Mouse (Mus musculus) adrenal gland, adult (tissue): ENCODE measurements at regions not wholly inside any gene's neighbourhood (a gene's known extent, or its start where the extent isn't known, plus 50 kb on each side); places are given as distances from the start of the nearest gene placed in this dataset.

ENCODE experiments used
- DNase-seq, 2 experiments: peaks; one replicate each; pipeline ENCODE4 v3.0.0; 2022 to 2023; ENCODE audit warnings: low spot score in 1 of 2; ENCODE audit not compliant: inconsistent age in 2 of 2

DNA sequence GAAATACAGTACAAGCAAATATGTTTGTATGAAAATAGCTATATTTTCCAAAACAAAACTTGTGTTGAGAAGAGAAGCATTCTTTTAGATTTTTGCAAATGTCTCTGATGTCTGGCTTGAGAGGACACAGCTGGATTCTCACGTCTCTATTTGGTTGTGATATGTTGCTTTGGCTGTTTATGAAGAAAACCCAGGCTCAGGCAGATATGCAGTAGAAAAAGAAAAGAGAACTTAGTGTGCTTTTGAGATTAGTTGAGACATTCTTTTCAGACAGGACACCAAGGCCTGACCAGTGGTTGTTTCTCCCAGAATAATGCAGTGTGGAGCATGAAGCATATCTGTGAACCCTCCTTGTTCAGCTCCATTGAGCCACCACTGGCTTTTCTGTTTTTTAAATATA lies 178.8 kb upstream of the Mamld1 start:
- no peak for DNase-seq

DNA sequence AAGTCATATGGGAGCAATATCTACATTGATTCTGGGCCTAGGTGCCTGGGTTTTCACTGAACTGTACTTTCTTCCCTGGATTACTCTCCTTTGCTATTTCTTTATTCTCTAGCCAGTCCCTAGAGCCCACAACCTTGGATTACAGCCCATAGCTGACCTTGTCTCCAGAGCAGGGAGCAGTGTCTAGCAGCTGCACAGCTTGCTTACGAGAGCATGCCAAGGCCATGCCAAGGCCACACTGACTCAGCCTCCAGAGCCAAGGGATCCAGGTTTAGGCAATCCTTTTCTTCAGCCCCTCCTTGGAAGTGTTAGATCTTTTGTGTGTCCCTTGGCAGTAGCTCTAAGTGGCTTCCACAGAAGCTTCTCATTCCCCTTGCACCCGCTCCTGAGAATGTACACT lies 168.7 kb upstream of the Mamld1 start:
- peak; percentile 86 to 93 for DNase-seq

DNA sequence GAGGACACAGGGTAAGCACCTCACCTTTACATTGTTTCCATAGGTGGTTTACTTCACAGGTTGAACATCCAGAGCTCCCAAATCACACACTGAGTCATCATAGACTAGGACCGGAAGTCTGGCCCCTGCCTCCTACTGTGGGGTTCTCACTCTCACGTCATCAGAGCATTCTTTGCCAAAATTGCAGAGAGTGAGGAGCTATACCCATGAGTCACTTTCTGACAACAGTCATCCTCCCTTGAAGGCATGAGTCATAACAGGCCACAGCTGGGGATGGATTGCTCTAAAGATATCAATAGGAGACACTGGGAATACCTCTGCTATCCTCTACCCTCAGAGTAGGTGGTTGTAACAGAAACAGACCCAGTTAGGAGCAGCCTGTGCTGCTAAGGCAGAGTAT lies 166.6 kb upstream of the Mamld1 start:
- DNase-seq, result peak; percentile 73 to 87

DNA sequence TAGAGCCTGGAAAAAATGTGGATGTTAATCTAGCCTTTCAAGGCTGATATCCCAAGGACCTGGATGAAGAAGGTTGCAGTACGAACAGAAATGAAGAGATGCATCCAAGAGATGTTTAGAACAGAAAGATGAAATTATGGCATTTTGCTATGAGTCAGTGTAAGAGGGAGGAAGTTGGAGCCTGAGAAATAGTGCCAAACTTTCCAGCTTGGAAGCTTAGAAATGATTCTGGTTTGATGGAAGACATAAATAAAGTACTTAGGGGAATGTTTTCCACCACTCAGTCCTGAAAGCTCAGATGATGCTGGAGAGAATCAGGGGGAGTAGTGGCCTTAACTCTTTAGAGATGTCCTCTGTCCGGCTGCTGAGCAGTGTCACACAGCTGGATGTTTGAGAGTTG lies 155.5 kb upstream of the Mamld1 start:
- DNase-seq, result no peak

DNA sequence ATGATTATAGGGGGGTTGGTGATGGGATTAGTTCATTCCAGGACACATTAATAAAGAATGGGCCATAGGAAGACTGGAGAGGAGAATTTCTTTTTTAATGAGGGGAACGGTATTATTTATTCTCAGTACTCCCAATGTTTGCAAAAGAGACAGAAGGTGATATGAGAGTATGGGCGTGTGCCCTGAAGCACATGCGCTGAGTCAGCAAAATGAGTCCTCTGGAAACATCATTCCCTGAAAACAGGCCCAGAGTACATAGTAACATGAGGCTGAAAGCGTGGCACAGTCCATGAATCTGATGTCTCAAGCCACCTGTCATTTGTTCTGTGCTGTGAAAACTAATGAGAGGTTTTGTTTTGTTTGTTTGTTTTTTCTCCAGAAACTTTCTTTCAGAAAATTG lies 154.5 kb upstream of the Mamld1 start:
- no peak for DNase-seq

DNA sequence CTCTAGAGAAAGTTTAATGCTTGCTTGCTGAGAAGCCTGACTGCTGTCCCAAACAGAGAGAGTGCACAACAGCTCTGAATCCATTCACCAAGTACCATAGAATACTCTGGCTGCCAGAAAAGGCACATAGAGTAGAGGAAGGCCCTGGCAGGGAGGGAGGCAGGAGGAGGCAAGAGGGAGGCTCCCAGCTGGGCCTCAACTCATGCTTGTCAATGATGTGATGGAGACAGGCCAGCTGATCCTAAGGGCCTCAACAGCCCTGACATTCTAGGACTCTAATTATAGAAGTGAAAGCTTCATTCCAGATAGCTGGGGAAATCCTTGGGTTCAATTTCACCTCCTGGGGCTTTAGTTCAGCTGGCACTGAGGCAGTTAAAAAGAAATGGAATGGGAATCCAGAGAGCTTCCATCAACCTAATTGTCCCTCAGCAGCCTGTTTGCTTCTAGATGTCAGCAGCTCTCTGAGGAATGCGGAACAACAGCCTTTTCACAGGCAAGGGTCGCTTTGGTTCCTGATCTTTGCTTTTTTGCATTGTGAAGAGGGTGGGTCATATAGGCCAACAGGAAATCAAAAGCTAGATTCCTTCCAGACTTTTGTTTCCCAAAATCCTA lies 152.8 kb upstream of the Mamld1 start:
- no peak for DNase-seq

DNA sequence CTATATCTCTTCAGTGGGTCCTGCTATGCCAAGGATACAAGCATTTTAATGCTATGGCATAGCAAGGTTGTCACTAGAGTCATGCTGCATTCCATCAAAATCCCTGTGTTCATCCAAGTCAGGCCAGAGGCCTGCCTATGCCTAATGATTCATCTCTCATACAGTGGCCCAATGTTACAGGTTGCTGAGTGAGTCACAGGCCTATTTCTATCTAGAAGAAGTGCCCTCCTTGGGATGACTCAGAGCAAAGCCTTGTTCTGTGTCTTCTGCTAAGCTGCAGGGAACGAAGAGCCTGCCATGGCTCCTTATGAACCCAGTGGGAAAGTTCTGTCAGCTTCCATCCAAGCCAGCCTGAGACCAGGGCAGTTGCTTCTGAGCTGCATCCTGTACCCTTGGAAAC lies 151.2 kb upstream of the Mamld1 start:
- DNase-seq, result peak; percentile 21 to 60

DNA sequence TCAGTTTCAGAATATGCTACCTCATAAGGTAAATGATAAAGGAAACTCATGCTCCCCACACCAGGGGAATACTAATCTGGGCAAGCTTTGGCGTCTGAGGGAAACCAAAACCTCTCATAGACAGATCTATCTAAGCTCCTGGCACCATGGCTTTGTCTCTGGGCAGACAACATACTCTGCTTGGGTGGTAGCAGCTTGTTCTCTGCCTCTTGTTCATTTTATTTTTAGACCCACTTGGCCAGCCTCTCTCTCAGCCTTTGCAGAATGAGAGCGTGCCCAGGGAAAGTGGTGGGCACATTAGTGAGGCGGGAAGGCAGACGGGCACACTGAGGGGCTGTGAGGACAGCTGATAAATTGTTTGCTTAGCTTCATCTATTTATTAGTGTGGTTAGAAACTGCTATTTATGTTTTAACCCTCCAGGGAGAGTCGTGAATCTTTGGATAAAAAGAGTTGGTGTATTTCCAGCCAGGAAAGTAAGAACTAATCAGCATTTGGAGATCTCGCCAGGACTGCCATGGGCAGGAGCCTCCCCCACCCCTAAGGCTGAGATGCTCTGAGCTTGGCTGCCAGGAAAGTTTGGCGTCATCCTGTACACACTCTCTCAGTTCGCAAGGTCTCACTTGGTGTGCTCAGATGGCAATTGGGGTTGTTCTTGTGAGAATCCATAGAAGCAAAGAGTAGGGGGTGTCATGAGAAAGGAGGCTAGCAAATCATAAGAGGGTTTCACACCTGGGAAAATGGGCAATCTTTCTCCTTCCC lies 150.2 kb upstream of the Mamld1 start:
- DNase-seq, result no peak

DNA sequence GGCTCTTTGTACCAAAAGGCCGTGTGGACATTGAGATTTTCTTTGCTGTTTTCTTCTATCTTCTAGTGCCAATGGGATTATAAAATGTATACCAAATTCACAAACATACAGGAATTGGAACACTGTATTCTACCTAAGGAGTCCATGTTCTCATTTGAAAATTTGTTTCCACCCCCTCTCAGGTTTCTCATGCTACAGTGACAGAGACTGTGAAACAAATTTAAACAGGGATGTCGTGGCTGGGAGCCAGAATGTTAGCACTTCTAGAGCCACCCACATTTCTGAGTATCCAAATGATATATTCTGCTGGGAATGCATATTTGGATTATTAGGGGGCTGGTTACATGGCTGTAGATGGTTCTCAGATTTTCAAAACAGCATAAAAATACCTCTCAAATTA lies 124.4 kb upstream of the Mamld1 start:
- DNase-seq, result no peak

DNA sequence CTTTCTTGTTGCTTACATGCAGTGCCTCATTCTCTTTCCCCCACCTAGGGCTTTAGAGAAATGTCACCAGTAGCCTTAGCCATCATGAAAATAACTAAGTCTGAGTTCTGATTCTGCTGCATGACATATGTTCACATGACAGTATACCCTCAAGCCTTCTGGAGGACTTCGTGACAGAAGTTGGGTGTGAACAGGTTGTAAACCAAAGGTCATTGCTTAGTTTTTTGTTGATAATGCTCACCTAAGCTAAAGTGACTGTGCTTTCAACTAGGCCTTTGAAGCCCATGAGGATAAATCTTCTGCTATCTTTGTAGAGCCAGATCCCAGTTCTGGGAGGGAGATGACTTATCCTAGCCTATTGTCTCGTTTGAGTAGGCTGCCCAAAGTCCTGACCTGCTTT lies 118.1 kb upstream of the Mamld1 start:
- no peak for DNase-seq

DNA sequence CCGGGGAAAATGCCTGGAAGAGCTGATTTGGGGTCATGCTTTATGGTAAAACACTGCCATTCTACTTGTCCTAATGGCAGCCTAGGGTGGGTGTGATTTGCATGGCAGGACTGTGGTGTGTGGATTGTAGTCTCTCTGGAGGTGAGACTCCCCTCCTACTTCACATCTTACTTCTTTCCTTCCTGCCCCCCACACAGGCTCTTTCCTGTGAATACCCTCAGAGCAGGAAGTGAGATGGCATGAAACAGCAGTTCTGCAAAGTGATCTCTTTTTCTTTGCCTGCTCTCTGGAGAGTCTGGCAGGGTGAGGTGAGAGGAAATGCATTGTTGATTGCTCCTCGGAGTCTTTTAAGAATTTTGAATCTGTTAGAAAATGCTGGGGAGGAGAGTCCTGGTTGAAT lies 104.7 kb upstream of the Mamld1 start:
- DNase-seq, result no peak

DNA sequence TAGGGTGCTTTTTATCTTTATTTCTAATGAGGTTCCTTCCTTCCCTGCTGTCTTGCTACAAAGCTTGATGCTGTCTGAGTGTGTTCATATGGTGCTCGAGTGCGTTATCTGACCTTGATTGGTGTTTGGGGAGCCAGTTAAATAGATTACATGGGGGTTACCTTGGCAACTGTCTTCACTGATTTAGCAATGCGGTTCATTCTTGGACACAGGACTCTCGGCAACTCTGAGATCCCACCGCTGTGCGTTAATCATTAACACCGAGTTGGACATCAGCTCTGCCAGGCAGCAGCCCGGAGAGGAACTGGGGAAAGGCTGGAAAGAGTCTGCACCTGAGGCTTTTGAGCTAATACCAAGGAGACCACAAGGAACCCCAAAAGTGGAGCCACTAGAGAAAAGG lies 104.0 kb upstream of the Mamld1 start:
- peak; percentile 5 to 27 for DNase-seq

DNA sequence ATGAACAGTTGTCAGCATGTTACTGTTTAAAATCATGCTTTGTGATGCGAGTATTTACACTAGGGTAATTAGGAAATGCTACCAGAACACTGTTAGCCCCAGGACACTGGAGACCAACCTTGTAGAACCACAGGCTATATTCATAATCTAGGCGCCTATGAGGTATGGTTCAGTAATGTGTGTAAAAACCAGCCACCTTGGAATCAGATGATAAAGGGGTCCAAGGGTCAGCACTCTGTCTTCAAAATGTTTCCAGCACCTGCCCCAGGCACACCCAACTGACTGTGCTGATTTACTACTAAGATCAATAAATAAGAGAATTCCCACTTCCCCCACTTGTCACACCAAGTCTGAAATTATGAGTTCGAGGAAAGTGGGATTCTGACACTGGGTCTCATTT lies 100.8 kb upstream of the Mamld1 start:
- DNase-seq, result no peak

DNA sequence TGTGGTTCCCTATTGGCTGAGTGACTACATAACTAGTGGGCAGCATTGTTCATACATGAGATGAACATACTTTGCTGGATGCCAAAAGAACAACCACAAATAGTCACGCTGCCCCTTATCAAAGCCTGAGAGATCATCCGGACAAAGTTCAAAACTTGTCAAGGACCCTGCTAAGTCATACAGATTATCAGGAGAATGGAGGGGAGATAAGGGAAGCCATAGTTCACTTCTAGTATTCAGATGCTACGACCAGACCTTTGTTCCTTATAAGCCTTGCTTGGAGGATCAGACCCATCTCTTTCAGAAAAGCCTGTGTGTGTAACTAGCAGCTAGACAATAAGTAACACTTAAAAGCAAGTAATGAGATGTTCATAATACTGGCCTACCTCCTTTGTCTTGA lies 97.0 kb upstream of the Mamld1 start:
- no peak for DNase-seq
